Mouse (Mus musculus) left cerebral cortex, postnatal 4 days (tissue): ENCODE measurements around the gene Lat2. TPM values are rescaled to one million over a fixed set of nuclear protein-coding genes. Genes with fewer than 3 reads are reported as not detected.

Source experiments
- DNase-seq: peaks from one replicate; pipeline ENCODE4 v3.0.0-alpha.2; 2022
- intact Hi-C: fragments of 180-260 bp; cut with DNase I; formaldehyde crosslinking; loops from one replicate; pipeline ENCODE4 v1.15.1; 2025
- total RNA-seq, 2 experiments: library from RNA; stranded (reverse); gene quantifications; 2 replicates each; pipeline ENCODE4 v1.2.3; 2021

Lat2 gene
- total RNA-seq, 2 experiments from 2014 or later, result 4.4 to 5.6 TPM

DNA sequence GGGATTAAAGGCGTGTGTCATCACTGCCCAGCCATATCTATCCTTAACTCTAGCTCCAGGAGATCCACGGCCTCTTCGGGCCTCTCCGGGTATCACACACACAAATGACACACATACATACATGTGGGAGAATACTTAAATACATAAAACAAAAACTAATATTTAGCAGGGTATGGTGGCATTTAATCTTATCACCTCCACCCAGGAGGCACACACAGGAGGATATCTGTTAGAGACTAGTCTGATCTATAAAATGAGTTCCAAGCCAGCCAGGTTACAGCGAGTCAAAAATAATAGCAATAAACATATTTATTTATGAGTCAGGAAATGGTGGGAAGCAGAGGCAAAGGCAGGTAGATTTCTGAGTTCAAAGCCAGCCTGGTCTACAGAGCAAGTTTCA lies 39.0 kb downstream of the Lat2 start:
- intact Hi-C loops, result no loop called here

DNA sequence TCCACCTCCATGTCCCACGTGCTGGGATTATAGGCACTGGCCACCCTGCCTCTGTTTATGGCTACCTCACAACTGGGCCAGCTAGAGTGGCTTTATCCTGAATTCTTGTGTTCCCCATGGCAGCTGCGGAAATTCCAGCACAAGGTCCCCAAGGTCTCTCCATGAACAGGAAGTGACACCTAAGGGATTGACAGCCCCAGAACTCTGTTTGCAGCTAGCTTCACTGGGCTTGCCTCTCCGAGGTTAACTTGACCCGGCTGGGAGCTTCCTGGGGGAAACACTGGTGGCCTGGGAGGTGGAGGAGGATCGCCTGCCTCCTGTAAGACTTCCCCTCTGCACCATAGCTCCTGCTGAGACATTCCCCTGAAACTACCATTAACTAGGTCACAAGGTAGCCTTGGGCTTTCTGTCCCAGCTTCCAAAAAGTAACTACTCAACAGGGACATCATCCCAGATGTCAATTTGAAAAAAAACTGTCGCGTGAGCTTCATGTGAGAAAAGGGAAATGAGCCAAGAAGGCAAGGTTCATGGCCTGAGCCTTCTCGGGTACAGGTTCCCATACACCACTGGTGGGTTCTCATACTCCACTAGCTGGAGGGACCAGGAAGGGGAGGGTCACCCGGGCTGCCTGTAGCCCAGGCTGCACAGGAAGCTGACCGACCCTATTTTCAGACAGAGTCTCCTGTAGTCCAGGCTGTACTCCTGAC lies 42.2 kb downstream of the Lat2 start:
- DNase-seq, result no peak
- intact Hi-C loops, result no loop called here

More for the DNA sequence above, 39.0 kb downstream of the Lat2 start:
- DNase-seq, result no peak

DNA sequence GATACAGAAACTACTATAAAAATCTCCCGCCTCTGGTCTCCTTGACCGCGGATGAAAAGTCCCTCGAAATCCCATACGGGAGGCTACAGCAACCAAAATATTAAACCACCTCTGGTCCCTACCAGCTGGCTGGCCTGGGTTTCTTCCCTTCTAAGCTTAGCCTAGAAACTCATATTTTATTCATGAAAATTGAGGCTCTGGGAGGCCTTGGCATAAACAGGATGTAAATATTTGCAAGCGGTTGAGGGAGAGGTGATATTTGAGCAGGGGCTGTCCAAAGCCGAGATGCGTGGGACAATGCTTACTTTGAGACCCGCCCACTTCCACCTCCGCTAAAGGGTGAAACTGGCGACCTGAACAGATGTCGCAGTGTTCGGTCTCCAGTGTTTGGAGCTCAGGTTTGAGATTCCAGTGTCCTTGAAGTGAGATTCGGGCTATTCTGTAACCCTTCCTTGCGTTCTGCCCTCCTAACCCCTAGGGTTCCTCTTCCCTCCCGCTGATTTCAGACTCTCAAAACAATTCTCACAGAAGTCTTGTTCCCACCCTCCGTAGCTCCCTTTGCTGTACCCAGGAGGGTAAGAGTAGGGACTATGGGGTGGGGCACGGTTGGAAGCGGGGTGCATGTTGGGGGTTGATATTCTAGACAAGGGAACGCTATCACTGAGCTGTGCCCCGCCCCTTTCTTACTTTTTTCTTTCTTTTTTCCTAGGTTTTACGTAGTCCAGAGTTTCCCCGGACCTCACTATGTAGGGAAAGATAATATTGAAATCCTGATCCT lies 42.9 kb downstream of the Lat2 start:
- DNase-seq, result peak; percentile 40
- intact Hi-C loops, result no loop called here

DNA sequence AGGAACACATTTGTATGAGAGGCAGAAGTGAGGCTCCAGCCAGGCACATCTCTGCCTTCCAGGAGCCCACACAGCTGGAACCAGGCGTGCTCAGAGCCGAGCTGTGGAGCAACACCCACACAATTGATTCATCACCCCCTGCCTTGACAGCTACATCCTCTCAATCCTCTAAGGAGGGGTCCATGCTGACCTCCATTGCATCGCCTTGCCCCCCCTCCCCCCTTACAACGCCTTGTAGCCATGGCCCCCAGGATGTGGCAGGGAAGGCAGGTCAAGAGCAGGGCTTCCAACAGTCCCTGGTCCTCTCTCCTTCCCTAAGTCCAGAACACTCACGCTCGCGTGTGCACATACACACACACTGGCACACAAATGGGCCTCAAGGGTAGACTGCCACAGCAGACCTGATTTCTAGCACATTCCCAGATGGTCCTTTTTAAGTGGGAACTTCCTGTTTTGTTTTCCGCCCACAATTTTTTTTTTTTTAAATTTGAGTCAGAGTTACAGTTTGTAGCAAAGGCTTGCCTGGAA lies 45.8 kb downstream of the Lat2 start:
- intact Hi-C loops, result no loop called here
- DNase-seq, result no peak

DNA sequence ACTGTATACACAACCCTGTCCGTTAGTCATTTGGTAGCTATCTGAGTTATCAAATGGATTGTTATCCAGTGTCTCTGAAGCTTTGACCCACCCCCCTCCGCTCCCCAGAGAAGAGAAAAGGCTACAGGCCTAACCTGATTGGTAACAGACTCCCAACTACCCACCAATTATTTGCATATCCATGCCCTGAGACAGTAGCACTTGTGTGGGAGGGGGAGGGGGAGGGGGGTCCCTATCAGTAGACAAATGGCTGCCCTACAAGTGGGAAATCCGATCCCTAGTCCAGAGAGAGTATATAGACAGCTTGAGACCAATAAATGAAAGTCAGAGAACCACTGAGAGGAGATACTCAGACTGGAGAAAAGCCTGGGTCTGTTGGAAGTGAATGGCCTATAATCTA lies 46.8 kb downstream of the Lat2 start:
- intact Hi-C loops, result no loop called here
- no peak for DNase-seq

DNA sequence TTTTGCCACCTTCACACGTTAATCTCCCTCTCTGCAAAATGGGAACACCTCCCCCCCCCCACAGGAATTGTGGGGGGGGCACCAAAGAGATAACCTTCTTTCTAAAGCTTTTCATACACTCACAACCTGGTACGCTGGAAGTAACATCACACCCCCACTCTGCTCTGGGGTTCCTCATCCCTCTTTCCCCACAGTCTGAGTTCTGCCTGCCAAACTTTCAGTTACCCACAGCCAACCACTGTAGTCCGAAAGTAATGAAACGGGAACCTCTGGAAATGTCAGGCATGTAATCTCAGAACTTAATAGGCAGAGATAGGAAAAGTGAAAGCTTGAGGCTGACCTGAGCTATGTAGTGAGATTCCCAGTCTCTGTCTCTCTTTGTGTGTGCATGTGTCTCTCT lies 47.4 kb downstream of the Lat2 start:
- DNase-seq, result no peak
- intact Hi-C loops, result no loop called here

DNA sequence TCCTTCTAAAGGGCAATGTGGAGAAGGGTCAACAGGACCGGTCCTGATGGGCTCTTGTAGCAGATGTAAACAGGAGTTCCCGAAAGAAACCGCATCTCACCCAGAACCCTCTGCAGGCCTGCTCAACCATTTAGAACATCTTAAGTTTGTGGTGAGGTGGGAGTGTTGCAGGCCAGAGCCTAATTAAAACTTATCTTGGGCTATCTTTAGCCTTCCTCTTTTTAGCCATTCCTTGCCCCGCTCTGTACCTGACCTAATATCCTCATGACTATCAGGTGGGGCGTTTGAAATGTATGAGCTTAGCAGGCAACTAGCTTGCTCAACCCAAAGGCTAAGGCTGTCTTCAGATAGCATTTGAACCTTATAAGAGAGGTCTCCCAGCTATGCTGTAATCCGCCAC lies 49.1 kb downstream of the Lat2 start:
- intact Hi-C loops, result no loop called here
- no peak for DNase-seq

DNA sequence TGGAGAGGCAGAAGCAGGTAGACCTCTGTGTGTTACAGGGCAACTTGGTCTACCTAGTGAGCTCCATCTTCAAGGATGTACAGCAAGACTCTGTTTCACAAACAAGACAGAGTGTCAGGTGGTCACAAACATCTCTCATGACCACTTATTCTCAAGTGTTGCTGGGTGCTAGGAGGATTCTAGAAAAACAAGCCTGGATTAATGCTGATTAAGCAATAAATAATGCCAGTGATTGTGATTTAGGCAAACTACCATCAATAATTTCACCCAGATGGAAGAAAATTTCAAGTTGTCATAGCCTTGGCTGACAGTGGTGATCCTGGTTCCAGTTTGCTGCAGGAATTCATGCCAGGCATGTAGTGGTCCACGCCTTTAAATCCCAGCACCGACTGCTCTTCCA lies 50.6 kb downstream of the Lat2 start:
- no peak for DNase-seq
- intact Hi-C loops, result no loop called here

DNA sequence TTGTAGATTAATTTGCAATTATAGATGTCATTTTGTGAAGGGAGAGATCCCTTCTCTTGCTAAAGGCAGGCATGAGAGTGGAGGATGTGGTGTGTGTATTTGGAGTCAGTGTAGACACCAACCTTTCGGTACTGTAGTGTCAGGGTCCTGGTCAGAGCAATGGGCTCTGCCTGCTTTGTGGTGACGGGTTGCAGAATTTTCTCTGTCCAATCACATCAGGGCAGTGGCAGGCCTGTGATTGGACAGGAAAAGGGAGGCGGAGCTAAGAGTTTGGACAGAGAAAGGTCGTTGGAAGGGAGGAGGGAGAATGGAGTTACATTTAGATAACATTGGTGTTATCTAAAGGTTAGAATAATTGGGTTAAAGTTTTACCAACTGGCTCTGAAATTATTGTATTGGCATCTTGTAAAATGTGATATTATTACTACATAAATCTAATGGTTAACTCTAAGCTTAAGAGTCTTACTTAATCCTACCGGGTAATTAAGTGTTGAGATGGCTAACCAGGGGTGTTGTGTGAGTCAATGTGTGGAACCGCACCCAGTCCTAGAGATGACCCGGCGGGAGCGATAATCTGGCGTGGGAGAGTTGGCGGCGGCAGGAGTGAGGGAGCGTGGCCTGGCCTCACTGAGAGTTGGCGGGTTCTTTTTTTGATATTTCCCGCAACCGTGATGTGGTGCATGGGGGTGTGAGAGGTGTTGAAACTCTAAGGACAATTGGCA lies 54.2 kb downstream of the Lat2 start:
- no peak for DNase-seq
- intact Hi-C loops, result no loop called here

DNA sequence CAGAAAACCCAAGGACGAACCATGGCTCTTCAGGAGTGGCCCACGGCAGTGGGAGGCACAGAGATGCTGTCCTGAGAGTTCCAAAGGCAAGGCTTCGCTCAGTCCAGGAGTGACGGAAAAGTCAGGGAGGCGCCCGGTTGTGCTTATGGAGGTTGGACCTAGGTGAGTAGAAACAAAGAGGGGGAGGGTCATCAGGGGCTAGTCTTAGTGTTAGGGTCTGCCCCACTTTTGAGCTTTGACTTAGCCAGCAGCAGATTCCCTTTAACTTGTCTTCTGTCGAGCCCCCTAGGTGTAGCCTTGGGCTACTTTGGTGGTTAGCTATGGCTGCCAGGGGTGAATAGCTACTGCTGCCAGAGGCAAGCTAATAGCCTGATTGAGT lies 54.8 kb downstream of the Lat2 start, which contains the start of gene Syna:
Gene Syna (minus strand): TSS at position 101 of the 379 bp plus-strand sequence.
- intact Hi-C loops, result no loop called here
- DNase-seq, result no peak

DNA sequence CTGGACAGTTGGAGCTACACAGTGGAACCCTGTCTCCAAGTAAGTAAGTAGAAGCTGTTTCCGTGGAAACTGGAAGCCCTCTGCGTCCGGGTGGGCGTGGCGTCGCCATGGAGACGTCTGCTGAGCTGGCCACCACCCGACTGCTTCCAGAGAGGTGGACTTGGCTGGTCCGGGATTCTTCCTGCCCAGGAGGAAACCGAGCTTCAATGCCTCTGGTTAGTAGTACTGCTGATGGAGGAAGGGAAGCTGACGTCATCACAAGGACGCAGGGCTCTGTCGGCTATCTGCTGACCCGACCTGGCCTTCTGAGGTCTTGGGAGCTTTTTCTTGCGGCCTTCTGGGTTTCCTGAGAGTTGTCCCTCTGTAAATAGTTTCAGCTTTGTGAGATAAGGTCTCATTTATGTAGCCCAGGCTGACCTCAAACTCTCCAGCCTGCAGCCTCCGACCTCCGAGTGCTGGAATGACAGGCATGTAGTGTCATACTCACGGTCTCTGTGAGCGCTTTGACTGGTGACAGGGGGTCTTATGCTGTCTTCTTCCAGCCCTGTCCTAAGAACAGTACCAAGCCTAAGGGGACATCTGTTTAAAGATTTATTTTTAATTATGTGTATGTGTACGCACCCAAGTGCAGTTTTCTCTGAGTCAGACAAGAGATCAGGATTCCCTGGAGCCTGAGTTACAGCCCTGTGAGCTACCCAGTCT lies 59.2 kb downstream of the Lat2 start:
- intact Hi-C loops, result no loop called here

DNA sequence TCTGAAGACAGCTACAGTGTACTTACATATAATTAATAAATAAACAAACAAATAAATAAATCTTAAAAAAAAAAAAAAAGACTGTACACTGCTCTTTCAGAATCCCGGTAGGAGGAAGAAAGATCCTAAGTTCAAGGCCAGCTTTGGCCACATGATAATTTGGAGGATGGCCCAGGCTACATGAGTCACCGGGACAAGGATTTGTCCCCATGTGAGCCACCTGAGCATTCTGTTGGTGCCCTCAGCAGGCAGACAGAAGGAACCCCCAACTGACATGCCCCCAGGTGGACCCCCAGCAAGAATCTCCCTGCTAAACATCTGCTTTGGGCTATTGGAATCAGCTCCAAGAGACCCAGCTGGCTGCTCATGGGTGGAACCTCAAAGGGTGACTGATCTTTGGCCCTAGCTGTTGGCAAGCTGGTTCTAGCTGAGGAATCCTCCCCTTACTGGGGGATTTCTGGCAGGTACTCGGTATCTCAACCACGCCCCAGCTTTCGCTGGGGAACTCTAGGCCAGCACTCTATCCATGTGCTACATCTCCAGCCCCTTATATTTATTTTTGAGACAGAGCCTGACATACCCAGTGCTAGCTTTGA lies 60.8 kb downstream of the Lat2 start:
- DNase-seq, result no peak
- intact Hi-C loops, result no loop called here

More for the DNA sequence above, 59.2 kb downstream of the Lat2 start:
- DNase-seq, result peak; percentile 81

DNA sequence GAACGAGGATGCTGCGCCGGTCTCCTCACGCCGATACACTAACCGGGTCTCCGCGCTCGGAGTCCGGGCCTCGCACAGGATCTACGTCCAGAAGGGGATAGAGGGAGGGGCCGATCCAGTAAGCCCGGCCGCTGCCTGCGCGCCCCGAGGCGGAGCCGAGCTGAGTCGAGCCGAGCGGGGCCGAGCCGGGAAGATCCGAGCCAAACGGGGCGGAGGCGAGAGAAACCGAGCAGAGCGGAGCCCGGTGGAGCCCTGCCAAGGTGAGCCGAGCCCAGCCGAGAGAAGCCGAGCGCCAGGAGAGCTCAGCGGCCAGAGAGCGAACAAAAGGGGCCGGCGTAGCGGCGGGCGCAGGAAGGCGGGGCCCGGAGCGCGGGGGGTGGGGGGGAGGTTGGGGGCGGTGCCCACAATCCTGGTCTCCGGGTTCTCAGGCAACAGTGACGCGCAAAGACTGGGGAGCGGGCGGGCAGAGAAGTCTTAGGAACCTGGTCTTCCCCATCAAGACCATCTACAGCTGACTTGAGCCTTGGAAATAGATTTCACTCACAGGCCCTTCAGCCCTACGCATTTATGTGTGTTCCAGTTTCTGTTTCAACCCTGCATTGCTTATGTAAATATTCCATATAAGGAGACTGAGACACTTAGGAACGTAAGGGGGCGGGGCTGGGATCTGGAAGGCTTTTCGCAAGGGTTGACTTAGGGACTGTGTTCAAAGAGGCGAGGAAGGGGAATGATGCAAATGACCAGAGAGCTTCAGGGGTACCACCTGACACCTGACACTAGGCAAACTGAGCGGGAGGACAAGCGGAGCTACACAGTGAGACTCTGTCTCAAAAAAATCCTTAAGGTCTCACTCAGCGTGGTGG lies 62.5 kb downstream of the Lat2 start, which contains the start of gene Clip2:
Gene Clip2 (minus strand): TSS at position 325 of the 863 bp plus-strand sequence.
- intact Hi-C loops, result no loop called here

DNA sequence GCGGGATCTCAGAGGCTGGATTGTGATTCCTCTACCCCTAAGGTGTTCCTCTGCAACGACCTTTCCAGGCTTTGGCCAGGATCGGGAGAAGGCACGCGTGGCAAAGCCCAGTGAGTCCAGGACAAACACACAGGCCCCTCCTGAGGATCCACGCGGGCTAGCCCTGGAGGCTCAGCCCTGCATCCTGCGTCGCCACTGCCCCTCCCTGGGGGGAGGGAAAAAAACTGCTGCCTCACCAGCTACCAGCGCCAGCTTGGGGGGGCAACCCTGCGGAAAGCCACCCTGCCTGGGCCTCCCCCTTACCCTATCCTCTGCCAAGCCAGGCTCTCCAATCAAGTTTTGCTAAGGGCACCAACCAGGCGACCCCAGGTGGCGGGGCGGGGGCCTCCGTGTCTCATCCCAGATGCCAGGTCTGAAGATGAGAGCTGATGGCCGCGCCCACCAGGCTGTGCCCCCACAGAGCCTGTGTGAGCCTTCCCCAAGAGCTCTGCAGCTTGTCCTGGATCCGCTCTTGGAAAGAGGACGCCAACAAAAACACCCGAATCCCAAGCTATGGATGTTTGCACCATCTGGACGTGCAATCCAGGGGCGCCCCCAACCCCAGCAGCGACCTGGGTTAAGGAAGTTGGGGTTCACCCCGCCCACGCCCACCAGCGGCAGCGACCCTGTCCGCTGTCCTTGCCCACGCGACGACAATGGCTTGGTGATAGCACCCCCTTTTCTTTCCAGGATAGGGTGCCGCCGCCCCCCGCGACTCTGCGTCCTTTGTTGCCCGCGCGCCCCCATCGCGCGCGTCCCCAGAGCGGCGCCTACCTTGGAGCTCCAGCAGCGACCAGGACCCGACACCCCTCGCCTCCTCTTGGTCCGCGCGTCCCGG lies 63.4 kb downstream of the Lat2 start:
- intact Hi-C loops, result no loop called here
- peak; percentile 90 for DNase-seq

More for the DNA sequence above, 62.5 kb downstream of the Lat2 start, which contains the start of gene Clip2:
- DNase-seq, result peak; percentile 100

DNA sequence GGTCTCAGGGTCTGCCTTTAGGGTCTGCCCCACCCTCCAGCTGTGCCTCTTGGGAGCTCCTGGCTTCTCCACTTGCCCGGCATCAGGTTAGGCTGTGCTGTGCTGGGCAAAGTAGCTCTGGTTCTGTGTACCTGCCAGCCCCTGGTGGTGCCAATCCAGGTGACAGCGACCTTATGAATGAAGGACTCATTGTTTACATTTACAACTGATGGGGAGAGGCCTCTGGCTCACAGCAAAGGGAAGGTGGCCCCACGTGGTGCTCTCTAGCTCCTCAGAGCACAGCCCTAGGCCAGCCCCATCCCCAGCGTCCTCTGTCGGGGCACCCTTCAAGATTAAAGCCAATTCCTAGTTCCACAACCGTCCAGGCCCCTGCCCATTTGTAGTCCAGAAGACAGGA lies 64.0 kb downstream of the Lat2 start:
- intact Hi-C loops, result no loop called here
- DNase-seq, result no peak
